Comparison of ENCODE assay signal across 8 mouse cellular contexts in the genomic region with DNA sequence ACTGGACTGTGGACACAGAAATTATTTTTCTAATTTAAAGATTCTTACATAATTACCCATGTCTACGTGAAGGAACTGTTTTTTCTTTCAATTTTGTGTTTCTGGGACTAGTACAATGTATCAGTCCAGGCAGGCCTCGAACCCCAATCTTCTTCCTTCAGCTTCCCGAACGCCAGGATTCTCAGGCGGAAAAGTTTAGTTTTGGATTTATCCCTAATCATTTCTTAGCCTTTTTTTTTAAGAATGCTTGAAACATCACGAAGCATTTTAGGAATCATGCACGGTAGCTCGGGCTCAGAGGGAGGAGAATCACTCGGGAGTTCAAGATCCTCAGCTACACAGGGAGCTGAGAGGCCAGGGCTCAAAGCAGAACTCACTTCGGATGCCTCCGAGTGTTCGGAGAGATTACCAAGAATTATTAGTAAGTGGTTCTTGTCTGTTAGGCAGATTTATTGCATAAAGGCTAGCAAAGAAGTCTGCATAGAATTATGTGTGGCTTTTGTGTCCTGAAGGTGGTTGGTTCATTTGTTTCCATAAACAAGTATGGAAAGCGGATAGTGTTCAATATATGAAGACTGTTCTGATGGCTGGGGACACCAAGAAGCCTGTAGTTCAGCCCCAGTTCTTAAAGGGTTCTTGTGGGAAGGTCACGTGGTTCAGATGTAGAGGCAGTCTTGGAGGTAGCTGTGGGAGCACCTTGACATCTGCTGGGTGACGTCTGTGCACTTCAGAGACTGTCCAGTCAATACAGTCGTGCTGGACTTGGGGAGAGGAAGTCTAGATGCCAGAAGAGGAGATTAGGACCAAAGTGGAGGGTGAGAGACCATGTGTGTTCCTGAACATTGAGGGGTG. TPM values are rescaled to one million over a fixed set of nuclear protein-coding genes. Genes with fewer than 3 reads are reported as not detected.
A peak's percentile ranks its signal among the peaks of the same experiment; 100 is the strongest.
DNase-seq lines count a peak whose midpoint lies in the region; ATAC-seq and TF ChIP-seq lines count a peak whose summit lies in the region.

No protein-coding gene starts in this region.

- WGBS in thymus, adult 2 months, result 14% methylated on average over 16 of the region's 16 CpGs
- 23% methylated on average over 16 of the region's 16 CpGs for WGBS in liver, embryonic 12.5 days (ENCODE audit: insufficient replicate concordance)

- H3K4me1 ChIP-seq in thymus, adult 2 months (replicated peaks; ENCODE audit: control insufficient read depth, insufficient read depth, low read length), result peaks cover 10% of the 10 kb centered on the region
- H3K4me1 ChIP-seq in liver, embryonic 12.5 days, result peaks cover 23% of the 10 kb centered on the region

- no peaks in the 10 kb centered on the region for H3K27me3 ChIP-seq in thymus, adult 2 months (ENCODE audit: control insufficient read depth, insufficient read depth, low read length)
- no peaks in the 10 kb centered on the region for H3K27me3 ChIP-seq in liver, embryonic 12.5 days (replicated peaks)

- intact Hi-C loops in gastrocnemius, postnatal 14 days (cut with DNase I; ENCODE audit: low total_unique reads), result no loop called here

- no peak for TF ChIP-seq CTCF in thymus, adult 2 months (IDR thresholded peaks at IDR 0.05; ENCODE audit: borderline replicate concordance, control insufficient read depth, extremely low read depth, insufficient read depth, low read length, poor library complexity)

- H3K4me2 ChIP-seq in liver, embryonic 12.5 days, result peak overlapping the region; percentile 74

- H3K36me3 ChIP-seq in thymus, adult 2 months (ENCODE audit: control insufficient read depth, insufficient read depth, low read length), result no peaks in the 10 kb centered on the region
- no peaks in the 10 kb centered on the region for H3K36me3 ChIP-seq in liver, embryonic 12.5 days

- H3K4me3 ChIP-seq in thymus, adult 2 months (ENCODE audit: control insufficient read depth, insufficient read depth, low read length), result peak overlapping the region; percentile 16; the same call in 1 of the 2 replicates
- peak overlapping the region; percentile 63 for H3K4me3 ChIP-seq in liver, embryonic 12.5 days

- no peak for TF ChIP-seq POLR2A in thymus, adult 2 months (IDR thresholded peaks at IDR 0.05; ENCODE audit: control insufficient read depth, extremely low read depth, insufficient read depth, low read length, poor library complexity)

- no peaks in the 10 kb centered on the region for H3K9me3 ChIP-seq in liver, embryonic 12.5 days (replicated peaks)

- no peak for ATAC-seq in liver, embryonic 12.5 days

- H3K9ac ChIP-seq in liver, embryonic 12.5 days, result peak overlapping the region; percentile 75

- DNase-seq in cerebellum, adult 11-12 months, result peak; percentile 46
- no peak for DNase-seq in cerebellum, postnatal 36 days
- DNase-seq in thymus, adult 2 months, result peak; percentile 40
- no peak for DNase-seq in thymus, postnatal 10 days (ENCODE audit: low spot score in 2 of 2)
- DNase-seq in thymus, postnatal 14 days, result peak; percentile 44
- DNase-seq in embryo, embryonic 9.5 days (ENCODE audit: extremely low spot score), result no peak
- no peak for DNase-seq in gastrocnemius, postnatal 14 days

- H3K27ac ChIP-seq in thymus, adult 2 months (ENCODE audit: control insufficient read depth, insufficient read depth, low read length), result peak overlapping the region; percentile 35
- H3K27ac ChIP-seq in liver, embryonic 12.5 days, result peak overlapping the region; percentile 82

RNA-seq across cellular contexts. Expression of a gene that starts 9.7 kb away (rescaled TPM):
- 43.6 and 45.7 TPM in 2 replicates for polyA plus RNA-seq in thymus, adult 2 months (2012; rRNA removed)
- 28.2 and 30.3 TPM in 2 replicates for polyA plus RNA-seq in liver, embryonic 12.5 days (2016; fragmentation: Nextera tagmentation; extraction: Ambion mirVana)
- total RNA-seq in gastrocnemius, postnatal 14 days (2021), result 10 to 100 TPM; 11.9 TPM

RNA-seq across cellular contexts. Expression of a gene that starts 11.7 kb away (rescaled TPM):
- 0.15 TPM in 1 of 2 replicates, not detected in the other for polyA plus RNA-seq in thymus, adult 2 months (2012; rRNA removed)
- not detected in 2 replicates for polyA plus RNA-seq in liver, embryonic 12.5 days (2016; fragmentation: Nextera tagmentation; extraction: Ambion mirVana)
- total RNA-seq in gastrocnemius, postnatal 14 days (2021), result not detected

RNA-seq across cellular contexts. Expression of a gene that starts 43.6 kb away (rescaled TPM):
- 76.9 and 87.4 TPM in 2 replicates for polyA plus RNA-seq in thymus, adult 2 months (2012; rRNA removed)
- polyA plus RNA-seq in liver, embryonic 12.5 days (2016; fragmentation: Nextera tagmentation; extraction: Ambion mirVana), result 11.6 and 11.9 TPM in 2 replicates
- total RNA-seq in gastrocnemius, postnatal 14 days (2021), result 10 to 100 TPM; 39.5 to 47.6 TPM

Comparison
In these comparisons a context has a peak if more than half of its experiments do, and no peak if none do; other contexts are left out.
1. DNase-seq: peak in cerebellum, adult 11-12 months (single experiment), thymus, adult 2 months (single experiment) and thymus, postnatal 14 days (single experiment); none in cerebellum, postnatal 36 days (0 of 2), thymus, postnatal 10 days (0 of 2), embryo, embryonic 9.5 days (single experiment) and gastrocnemius, postnatal 14 days (single experiment).